Mouse (Mus musculus): ENCODE measurements around the gene Bbip1.

GRCm38 (mm10) chr19:53957513-53957912 is 13.1 kb upstream of the Bbip1 start:
- TF ChIP-seq CTCF (IDR thresholded peaks at IDR 0.05; ENCODE audit: control insufficient read depth, insufficient read depth, insufficient read length) (no peak), MYOD1 (IDR thresholded peaks at IDR 0.05; ENCODE audit: control insufficient read depth, insufficient read length, low read depth) (no peak), CEBPB (IDR thresholded peaks at IDR 0.05; ENCODE audit: low read depth) (no peak), FOSL1 (IDR thresholded peaks at IDR 0.05; ENCODE audit: insufficient read depth, low read length, poor library complexity, severe bottlenecking) (no peak)
